Mouse (Mus musculus) brain, adult 2 months (tissue): Measurements from ENCODE around the gene Gapdh.

Experiments
- DNase-seq: peaks from one replicate; pipeline ENCODE4 v3.0.0; 2011; ENCODE audit warnings: low read depth, low spot score

Gapdh gene

DNA sequence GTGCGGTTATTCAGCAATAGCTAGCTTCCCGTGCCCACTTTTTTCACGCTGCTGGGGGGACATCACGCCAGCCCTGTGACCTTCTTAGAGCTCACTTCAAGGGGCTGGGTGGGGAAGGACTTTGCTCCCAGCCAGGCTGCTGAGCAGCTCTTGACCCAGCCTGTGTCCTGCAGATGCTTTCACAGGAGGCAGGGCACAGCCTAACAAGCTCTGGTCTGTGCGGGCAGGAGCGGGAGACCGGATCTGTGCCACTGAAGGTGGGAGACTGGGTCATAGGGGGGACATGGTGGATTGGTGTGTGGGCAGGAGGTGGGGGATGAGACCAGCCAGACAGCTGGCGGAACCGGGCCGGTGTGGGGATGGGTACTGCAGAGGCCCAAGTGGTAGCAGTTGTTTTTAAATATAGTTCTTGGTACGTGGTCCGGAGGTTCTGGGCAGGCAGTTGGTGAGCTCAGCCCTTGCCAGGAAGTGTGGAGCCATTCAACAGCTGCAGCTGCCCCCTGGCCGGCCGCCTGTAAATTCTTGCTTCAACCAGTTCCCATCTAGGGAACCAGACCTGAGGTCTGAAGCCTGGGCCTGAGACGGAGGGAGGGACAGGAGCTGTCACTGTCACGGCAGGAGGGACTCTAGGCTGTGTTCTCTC is 17.2 kb downstream of the Gapdh start:
- peak; percentile 72 for DNase-seq

DNA sequence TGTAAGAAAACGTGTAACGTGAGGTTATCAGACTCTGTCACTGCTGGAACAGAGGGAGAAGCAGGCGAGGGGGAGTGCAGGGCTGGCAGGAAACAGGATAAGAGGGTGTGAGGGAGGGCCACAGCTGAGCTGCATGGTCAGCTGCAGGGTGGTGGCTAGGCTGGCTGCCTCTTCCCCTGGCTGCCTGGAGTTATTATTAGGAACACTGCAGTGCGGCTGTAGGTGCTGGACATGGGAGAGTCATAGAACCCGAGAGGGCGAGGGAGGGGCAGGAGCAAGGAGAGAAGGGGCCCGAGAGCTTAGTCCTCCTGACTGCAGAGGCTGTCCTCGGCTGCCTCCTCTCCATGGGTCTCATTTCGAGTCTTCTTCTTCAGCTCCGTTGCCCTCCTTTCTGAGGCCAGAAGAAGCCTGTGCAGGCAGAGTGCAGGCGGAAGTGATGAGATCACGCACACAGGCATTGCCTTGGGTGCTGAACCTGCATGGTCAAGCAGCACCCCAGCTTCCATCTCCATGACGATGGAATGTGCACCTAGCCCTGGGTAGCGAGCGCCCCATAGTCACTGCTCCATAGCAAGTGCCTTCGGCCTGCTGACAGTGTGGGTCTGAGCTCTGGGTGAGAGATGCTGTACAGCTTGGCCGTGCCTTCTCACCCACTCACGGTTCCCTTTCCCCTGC is 17.9 kb downstream of the Gapdh start:
- DNase-seq, result peak; percentile 86

DNA sequence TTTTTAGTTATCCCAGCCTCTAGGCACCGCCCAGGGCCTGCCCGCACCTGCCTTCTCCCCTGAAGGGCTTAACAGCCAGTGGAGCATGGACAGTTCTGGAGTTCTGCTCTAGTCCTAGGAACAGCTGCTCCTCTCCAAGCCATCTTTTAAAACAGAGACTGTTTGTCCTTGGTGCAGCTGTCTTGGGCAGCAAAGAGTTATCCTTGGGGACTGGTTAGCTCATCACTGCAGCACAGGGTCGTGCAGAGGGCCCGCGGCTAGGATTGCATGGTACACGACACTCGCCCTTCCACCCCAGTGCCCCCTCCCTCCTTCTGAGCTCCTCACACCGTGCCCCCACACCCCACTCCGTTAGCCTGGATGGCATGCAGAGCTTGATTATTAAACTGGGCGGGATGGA is 18.9 kb downstream of the Gapdh start:
- DNase-seq, result peak; percentile 50

DNA sequence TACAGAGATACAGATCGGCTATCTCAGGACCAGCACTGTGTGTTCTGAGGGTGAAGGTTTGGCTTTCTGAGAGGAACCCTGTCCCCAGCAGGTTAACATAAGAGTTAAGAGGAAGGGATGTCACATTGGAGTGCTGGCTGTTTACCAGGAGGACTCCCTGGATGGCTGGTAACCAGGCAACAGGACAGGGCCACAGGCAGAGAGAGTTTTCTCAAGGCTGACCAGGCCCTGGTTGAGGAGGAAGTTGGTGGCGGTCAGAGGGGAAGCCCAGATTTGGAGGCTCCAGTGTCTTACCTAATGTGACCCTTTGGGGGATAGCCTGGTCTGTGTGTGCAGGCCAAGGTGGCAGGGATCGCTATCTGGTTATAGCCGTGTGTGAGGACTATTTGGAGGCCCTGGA is 19.5 kb downstream of the Gapdh start:
- peak; percentile 74 for DNase-seq

DNA sequence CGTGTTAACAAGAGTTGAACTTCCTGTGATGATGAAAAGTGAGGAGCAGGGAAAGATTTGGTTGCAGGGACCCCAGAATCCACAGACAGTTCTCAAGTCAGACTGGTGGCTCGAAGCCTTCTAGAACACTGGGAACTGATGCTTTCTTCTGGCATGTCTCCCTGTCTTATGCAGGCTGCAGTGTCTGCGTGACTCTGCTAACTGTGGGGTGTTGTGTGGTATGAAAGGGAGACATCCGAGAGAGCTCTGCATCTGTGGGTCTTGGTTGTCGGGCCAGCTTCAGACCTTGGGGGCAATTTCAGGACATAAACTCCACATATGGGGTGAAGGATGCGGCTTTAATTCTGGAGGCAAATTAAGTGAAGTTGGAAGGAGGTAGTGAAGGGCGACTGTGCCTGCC is 20.1 kb downstream of the Gapdh start:
- DNase-seq, result peak; percentile 70

DNA sequence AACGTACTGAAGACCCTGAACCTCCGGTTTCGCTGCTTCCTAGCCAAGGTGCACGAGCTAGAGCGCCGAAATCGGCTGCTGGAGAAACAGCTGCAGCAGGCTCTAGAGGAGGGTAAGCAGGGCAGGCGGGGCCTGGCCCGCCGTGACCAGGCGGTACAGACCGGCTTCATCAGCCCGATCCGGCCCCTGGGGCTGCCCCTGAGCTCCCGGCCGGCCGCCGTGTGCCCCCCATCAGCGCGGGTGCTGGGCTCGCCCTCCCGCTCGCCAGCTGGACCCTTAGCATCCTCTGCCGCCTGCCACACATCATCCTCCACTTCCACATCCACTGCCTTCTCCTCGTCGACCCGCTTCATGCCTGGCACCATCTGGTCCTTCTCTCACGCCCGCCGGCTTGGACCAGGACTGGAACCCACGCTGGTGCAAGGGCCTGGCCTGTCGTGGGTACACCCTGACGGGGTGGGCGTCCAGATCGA is 20.8 kb downstream of the Gapdh start:
- peak; percentile 55 for DNase-seq

DNA sequence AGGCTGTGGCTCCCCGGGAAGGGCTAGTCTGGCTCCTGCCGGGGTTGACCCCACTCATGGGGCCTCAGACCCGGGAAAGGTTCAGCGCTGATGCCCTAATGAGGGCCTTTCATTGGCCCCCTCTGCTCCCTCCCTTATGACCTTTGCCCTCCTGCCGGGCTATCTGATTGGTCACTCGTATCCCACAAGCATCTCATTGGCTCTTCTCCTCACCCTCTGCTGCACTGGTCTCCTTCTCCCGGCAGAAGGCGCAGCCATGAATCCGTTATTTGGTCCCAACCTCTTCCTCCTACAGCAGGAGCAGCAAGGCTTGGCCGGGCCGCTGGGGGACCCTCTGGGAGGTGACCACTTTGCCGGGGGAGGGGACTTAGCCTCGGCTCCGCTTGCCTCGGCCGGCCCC is 21.3 kb downstream of the Gapdh start, which contains the start of gene Iffo1:
TSS of gene Iffo1 (plus strand) at position 241 of the 400 bp plus-strand sequence.
- peak; percentile 99 for DNase-seq

DNA sequence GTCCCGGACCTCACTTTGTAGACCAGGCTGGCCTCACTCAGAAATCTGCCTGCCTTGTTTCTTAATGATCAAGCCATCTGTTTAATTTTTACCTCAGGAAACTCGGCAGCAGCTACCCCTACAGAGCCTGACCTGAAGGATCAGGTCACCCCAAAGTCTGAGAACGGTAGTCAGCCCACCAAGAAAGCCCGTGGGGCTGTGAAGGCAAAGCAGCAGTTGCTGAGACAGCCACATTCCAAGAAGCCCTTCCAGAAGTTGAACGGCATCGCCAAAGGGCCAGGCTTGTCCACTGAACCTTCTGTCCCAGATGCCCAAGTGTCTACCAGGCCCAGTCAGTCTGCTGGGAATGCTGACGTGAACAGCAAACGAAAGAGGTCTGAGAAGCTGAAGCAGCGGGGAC is 22.4 kb downstream of the Gapdh start:
- DNase-seq, result no peak

DNA sequence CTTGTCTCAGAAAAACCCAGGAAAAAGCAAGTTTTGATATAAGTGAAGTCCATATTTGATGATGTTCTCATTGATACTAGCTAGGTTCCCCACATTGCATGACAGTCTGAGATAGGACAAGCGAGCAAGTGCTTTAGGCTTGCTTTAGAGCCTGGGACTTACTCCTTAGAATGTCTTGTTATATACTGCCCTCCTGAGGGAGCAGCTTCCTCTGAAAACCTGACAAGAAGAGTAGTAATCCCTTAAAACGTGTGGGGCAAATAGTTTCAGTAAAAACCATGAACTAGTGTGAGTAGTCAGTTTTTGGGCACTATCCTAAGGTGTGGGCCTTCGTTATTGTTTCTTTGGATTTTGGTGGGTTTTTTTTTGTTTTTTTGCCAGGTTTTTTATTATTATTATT is 23.1 kb downstream of the Gapdh start:
- DNase-seq, result no peak

DNA sequence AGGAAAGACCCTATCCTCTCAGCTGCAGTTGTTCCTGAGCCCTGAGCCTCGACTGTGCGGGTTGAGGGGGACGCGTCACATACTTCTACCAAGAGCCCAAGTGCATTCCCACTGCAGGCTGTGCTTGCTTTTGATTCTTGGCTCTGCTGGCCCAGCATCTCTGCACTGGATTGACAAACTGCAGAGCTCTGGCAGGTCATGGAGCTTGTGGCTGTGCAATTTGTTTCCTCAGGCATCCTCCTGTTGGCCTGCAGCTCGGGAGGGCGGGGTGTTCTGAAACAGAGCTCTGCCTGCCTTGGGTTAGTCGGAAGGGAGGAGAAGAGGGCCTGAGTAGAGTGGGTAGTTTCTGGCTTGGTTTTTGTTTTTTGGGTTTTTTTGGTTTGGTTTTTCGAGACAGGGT is 23.8 kb downstream of the Gapdh start:
- no peak for DNase-seq

DNA sequence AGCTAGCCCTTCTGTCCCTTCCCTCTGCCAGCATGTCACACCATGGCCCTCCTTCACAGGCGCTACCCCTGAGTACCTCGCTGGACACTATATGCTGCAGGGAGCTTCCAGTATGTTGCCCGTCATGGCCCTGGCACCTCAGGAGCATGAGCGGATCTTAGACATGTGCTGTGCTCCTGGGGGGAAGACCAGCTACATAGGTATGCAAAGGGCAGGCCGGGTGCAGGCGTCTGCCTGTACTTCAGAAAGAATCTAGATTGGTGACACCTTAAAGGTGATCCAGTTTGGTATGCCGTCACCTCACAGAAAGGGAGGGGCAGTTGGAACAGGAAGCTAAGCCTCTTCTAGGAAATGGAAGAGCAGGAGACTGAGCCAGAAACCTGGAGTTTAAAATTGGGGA is 26.5 kb downstream of the Gapdh start:
- DNase-seq, result no peak

DNA sequence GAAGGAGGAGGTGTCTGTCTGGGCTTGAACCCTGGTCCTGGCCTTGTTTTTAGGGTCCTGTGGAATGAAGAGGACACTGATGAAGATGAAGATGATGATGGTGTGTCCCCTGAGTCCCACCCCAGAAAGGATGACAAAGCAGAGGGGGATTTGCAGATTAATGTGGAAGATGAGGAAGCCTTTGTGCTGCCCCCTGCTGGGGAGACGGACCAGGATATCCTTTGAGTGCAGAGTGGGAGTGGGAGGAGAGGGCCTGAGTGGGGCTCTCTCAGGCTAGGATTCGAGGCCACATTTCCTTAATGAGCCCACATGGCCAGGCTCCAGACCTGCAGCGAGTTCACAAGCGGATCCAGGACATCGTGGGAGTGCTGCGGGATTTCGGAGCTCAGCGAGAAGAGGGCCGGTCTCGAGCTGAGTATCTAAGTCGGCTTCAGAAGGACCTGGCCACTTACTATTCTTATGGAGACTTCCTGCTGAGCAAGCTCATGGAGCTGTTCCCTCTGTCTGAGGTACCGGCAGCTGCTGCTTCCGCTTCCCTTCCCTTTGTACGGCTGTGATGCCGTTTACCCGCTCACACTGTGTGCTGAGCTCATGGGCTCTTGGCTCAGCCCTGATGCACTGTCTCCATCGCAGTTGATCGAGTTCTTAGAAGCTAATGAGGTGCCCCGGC is 29.1 kb downstream of the Gapdh start:
- peak; percentile 66 for DNase-seq

DNA sequence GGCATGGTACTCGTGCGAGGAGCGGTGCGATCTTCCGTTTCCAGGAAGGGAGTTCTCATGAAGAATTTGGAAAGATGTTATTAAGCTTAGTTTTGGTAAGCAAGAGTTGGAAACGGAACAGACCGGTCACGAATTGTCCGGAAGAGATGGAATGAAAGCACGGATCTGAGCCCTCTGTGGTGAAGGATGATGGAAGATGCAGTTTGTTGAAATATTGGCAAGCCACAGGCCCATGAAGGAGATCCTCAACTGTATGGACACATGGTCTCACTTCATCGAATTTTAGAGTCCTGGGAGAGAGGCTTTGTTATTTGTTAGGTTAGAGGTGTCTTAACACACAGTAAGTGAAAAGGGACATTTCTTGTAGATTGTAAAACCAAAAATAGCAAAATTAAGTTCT is 33.8 kb downstream of the Gapdh start:
- DNase-seq, result no peak

DNA sequence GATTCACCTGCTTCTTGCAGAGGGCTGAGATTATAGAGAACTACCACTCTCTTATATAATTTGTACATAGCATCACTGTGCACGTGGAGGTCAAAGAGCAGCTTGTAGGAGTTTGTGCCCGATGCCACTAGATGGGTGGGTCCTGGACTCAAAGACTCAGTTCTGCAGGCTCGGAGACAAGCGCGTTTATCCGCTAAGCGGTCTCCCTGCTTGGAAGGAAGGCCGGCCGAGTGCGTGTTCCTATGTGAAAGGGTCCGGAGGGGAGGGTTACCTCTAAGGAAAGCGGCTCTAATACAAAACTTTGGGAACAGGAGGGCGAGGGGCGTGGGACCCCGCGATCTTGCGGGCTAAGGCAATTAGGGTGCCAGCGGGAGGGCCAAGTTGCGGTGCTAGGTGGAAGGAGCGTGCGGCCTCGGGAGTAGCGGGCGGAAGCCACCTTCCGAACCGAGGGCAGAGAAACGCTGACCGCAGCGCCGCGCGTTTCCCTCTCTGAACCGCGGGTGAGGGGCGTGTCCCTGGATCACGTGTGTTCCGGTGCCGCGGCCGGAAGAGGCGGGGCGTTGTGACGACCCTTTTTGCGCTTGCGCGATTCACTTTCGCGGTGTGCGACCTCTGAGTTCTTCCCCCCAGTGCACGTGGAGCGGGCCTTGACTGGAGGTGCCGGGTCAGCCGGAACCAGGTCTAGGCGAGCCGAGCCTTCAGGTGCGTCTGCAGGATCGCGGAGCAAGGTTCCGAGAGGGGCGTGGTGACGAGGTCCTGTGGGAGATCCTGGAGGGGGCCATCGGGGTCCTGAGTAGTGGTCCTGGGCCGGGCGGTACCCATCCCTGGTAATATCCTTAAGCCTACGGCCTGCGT is 34.7 kb downstream of the Gapdh start, which contains the start of gene Nop2:
TSS of gene Nop2 (plus strand) at position 608 of the 855 bp plus-strand sequence.
- peak; percentile 96 for DNase-seq

DNA sequence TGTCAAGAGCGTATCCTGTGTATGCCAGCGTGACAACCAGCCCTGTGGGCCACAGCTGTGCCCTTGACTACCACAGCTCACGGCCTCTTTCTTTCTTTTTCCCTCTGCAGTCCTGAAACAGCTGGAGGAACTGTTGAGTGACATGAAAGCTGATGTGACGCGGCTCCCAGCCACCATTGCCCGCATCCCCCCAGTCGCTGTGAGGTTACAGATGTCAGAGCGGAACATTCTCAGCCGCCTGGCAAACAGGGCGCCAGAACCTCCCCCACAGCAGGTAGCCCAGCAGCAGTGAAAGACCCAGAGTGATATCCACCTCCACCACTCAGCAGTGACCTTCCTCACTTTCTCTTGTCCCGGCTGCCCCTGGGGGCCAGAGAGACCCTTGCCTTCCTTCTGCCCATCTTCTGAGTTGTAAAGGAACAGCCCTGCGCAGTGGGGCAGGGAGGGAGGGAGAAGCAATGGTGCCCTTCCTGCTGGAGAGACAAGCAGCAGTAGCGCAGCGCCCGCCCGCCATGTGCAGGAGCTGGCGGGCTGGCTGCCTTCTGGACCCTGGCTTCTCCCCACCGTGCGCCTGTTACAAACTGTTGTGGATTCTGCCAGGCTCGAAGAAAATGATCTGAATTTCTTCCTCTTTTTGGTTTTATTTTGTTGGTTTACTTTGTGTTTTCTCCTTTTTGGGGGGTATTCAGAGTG is 36.4 kb downstream of the Gapdh start:
- no peak for DNase-seq

DNA sequence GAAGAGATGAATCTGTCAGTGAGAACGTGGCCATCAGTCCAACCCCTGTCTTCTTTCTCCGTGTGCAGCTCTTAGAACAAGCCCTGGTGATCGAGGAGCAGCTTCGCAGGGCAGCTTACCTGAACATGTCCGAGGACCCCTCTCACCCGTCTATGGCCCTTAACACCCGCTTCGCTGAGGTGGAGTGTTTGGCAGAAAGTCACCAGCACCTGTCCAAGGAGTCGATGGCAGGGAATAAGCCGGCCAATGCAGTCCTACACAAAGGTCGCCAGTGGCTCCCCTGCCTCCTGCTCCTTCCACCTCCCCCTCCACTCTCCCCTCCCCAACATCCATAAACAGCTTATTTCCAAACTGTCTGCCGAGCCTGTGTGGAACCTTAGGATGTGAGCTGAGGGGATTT is 37.5 kb downstream of the Gapdh start:
- DNase-seq, result no peak

DNA sequence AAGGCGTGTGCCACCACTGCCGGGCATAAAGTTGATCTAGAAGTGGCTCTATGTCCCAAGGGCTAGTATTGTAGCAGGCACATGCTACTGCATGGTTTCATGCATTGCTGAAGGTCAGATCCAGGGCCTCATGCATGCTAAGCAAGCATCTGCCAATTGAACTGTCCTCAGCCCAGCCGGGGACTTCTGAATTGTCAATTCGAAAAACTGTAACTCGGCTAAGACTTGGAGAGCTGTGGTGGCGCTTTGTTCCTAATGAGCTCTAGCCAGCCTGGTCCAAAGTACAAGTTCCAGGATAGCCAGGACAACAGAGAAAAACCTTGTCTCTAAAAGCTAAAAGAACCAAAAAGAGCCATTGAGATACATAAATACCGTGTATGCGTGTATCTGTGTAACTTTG is 46.9 kb downstream of the Gapdh start:
- DNase-seq, result no peak

DNA sequence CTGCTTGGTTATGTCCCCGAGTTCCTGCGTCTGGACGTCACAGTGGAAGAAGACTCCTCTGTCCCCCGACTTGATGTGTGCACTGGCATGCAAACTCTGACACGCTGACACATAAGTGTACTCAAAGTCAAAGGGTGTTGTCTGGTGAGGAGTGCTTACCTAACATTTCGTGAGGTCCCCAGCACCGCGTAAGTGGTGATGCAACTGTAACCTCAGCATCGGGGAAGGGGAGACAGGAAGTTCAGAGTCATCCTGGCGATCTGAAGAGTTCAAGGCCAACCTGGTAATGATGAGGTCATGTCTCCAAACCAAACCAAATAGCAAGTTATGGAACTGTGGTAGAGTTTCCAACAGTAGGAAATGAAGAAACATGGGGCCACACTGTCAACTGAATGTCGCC is 53.7 kb downstream of the Gapdh start:
- DNase-seq, result no peak
